Mouse (Mus musculus) urinary bladder, postnatal 4 days (tissue): ENCODE results near the gene Hist1h4m.
"Not testable (repeated sequence)": the region's sequence is repeated elsewhere in the genome, so short reads cannot be mapped to it uniquely, and the experiment has no call there.

Experiments
- DNase-seq, 2 experiments: peaks; one replicate each; pipeline ENCODE4 v3.0.0; 2021 to 2022; ENCODE audit warnings: low spot score in 2 of 2

Hist1h4m gene

GRCm38 (mm10) chr13:21810073-21810472, 1.5 kb upstream of the Hist1h4m start, which contains the start of the genes Hist1h2bq and Hist1h2ao:
Gene Hist1h2bq (minus strand): TSS chr13:21810197.
Gene Hist1h2ao (plus strand): TSS chr13:21810465.
- not testable (repeated sequence) for DNase-seq

GRCm38 (mm10) chr13:21811074-21811473, 472 bp upstream of the Hist1h4m start:
- not testable (repeated sequence) for DNase-seq

- DNase-seq, result not testable (repeated sequence)
Measured at GRCm38 (mm10) chr13:21812092-21812491, 546 bp downstream of the Hist1h4m start.

GRCm38 (mm10) chr13:21820082-21820890, 8.7 kb downstream of the Hist1h4m start:
- DNase-seq, result not testable (repeated sequence)

GRCm38 (mm10) chr13:21828511-21828910, 17.0 kb downstream of the Hist1h4m start:
- no peak for DNase-seq

GRCm38 (mm10) chr13:21830344-21830743, 18.8 kb downstream of the Hist1h4m start:
- DNase-seq, result no peak

- not testable (repeated sequence) for DNase-seq
Measured at GRCm38 (mm10) chr13:21831418-21832394, 20.2 kb downstream of the Hist1h4m start, which contains the start of gene Hist1h4n. Gene Hist1h4n (minus strand): TSS chr13:21832196.

GRCm38 (mm10) chr13:21833461-21833860, 21.9 kb downstream of the Hist1h4m start, which contains the start of the genes Hist1h2ap and Hist1h2br:
Gene Hist1h2ap (minus strand): TSS chr13:21833507.
Gene Hist1h2br (plus strand): TSS chr13:21833743.
- not testable (repeated sequence) for DNase-seq

- not testable (repeated sequence) for DNase-seq
Measured at GRCm38 (mm10) chr13:21840508-21840907, 29.0 kb downstream of the Hist1h4m start.

GRCm38 (mm10) chr13:21846356-21846755, 34.8 kb downstream of the Hist1h4m start:
- DNase-seq, result not testable (repeated sequence)

GRCm38 (mm10) chr13:21847883-21848282, 36.3 kb downstream of the Hist1h4m start:
- no peak for DNase-seq

- DNase-seq, result not testable (repeated sequence)
Measured at GRCm38 (mm10) chr13:21850696-21851095, 39.1 kb downstream of the Hist1h4m start.

GRCm38 (mm10) chr13:21852215-21852945, 40.8 kb downstream of the Hist1h4m start:
- no peak for DNase-seq

- DNase-seq, result no peak
Measured at GRCm38 (mm10) chr13:21855146-21855545, 43.6 kb downstream of the Hist1h4m start.

- DNase-seq, result no peak
Measured at GRCm38 (mm10) chr13:21855698-21856162, 44.2 kb downstream of the Hist1h4m start.

GRCm38 (mm10) chr13:21861608-21862007, 50.1 kb downstream of the Hist1h4m start:
- no peak for DNase-seq
